Mouse (Mus musculus): ENCODE results near the gene Arhgap10.

DNA sequence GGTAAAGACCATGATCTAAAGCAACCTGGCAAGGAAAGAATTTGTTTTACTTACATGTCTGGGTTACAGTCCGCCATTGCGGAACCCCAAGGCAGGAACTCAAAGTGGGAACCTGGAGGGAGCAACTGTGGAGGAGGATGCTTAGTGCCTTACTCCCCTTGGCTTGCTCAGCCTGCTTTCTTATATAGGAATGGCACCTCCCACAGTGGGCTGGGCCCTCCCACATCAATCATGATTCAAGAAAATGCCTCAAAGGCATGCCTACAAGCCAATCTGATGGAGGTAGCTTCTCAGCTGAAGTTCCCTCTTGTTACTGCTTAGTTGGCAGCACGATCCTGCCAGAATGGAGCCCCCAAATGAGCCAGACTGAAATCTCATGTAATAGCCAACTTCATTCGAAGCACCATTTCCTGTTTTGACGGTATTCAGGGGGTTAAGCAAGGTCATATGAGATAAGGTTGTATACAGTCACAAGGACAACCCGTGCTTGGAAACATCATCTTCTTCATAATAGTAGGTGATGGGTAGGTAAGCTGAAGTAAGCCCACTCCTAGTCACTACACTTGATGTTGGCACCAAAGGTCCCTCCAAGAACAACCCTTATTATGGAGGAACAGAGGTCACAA lies 25.5 kb upstream of the Arhgap10 start:
- TF ChIP-seq TAL1 (IDR thresholded peaks at IDR 0.05; ENCODE audit: low read length) (no peak), GATA1 (IDR thresholded peaks at IDR 0.05; ENCODE audit: low read length) (no peak)
